In genomic region chr11:103332890-103333651, GRCm38 (mm10) we compare ENCODE assay signal across 7 mouse cellular contexts. TPM values are rescaled to one million over a fixed set of nuclear protein-coding genes. Genes with fewer than 3 reads are reported as not detected.
DNase-seq lines count a peak whose midpoint lies in the region; ATAC-seq and TF ChIP-seq lines count a peak whose summit lies in the region.

No protein-coding gene starts in this region.

- H3K27ac ChIP-seq in lung, embryonic 16.5 days (ENCODE audit: low read length), result no peak overlapping the region
- H3K27ac ChIP-seq in embryonic facial prominence, embryonic 11.5 days (replicated peaks; ENCODE audit: low read depth, low read length), result no peak overlapping the region
- H3K27ac ChIP-seq in intestine, embryonic 16.5 days (ENCODE audit: low read length), result no peak overlapping the region
- H3K27ac ChIP-seq in small intestine, adult 2 months (ENCODE audit: insufficient read depth, low read depth, low read length), result no peak overlapping the region

- TF ChIP-seq CTCF in lung, adult 2 months (IDR thresholded peaks at IDR 0.05; ENCODE audit: insufficient read depth, low read length), result no peak
- no peak for TF ChIP-seq CTCF in small intestine, adult 2 months (IDR thresholded peaks at IDR 0.05; ENCODE audit: extremely low read depth, insufficient read length, insufficient replicate concordance, low read depth, low read length)

- no peak for TF ChIP-seq POLR2A in lung, adult 2 months (IDR thresholded peaks at IDR 0.05; ENCODE audit: borderline replicate concordance, extremely low read depth, low read depth, low read length)
- TF ChIP-seq POLR2A in small intestine, adult 2 months (IDR thresholded peaks at IDR 0.05; ENCODE audit: low read depth, low read length), result no peak

- WGBS in lung, embryonic 16.5 days, result 33% methylated on average over 34 of the region's 34 CpGs
- WGBS in lung, adult 2 months, result 72% methylated on average over 34 of the region's 34 CpGs
- WGBS in embryonic facial prominence, embryonic 11.5 days, result 25% methylated on average over 34 of the region's 34 CpGs
- 43% methylated on average over 34 of the region's 34 CpGs for WGBS in intestine, embryonic 16.5 days
- WGBS in small intestine, adult 2 months, result 81% methylated on average over 34 of the region's 34 CpGs

- no peak overlapping the region for H3K9ac ChIP-seq in lung, embryonic 16.5 days (ENCODE audit: low read length)
- H3K9ac ChIP-seq in embryonic facial prominence, embryonic 11.5 days (replicated peaks; ENCODE audit: low read length), result no peak overlapping the region; the same call in 1 of the 2 replicates
- peak overlapping the region; percentile 25; the same call in 1 of the 2 replicates for H3K9ac ChIP-seq in intestine, embryonic 16.5 days (ENCODE audit: low read depth, low read length)

- H3K36me3 ChIP-seq in lung, embryonic 16.5 days (ENCODE audit: control insufficient read depth, insufficient read depth, low read length), result no peaks in the 10 kb centered on the region
- H3K36me3 ChIP-seq in embryonic facial prominence, embryonic 11.5 days (replicated peaks; ENCODE audit: control insufficient read depth, insufficient read depth, low read depth, low read length), result no peaks in the 10 kb centered on the region
- peaks cover 3% of the 10 kb centered on the region; the same call in 1 of the 2 replicates for H3K36me3 ChIP-seq in intestine, embryonic 16.5 days (ENCODE audit: control insufficient read depth, insufficient read depth, low read length)
- H3K36me3 ChIP-seq in small intestine, adult 2 months (ENCODE audit: control insufficient read depth, insufficient read depth, low read length), result peaks cover 51% of the 10 kb centered on the region

- H3K4me1 ChIP-seq in lung, embryonic 16.5 days (replicated peaks; ENCODE audit: control insufficient read depth, insufficient read depth, low read length), result peaks cover 4% of the 10 kb centered on the region
- no peaks in the 10 kb centered on the region for H3K4me1 ChIP-seq in lung, adult 2 months (ENCODE audit: control insufficient read depth, insufficient read depth, low read length)
- H3K4me1 ChIP-seq in embryonic facial prominence, embryonic 11.5 days (ENCODE audit: control insufficient read depth, insufficient read depth, low read length), result no peaks in the 10 kb centered on the region
- H3K4me1 ChIP-seq in intestine, embryonic 16.5 days (ENCODE audit: control insufficient read depth, insufficient read depth, low read length), result peaks cover 15% of the 10 kb centered on the region; the same call in 1 of the 2 replicates
- peaks cover 3% of the 10 kb centered on the region; the same call in 1 of the 2 replicates for H3K4me1 ChIP-seq in small intestine, adult 2 months (ENCODE audit: control insufficient read depth, insufficient read depth, insufficient read length, low read length)

- no peak for DNase-seq in lung, adult 2 months
- DNase-seq in embryonic facial prominence, embryonic 11.5 days (ENCODE audit: low spot score), result no peak
- no peak for DNase-seq in embryo, embryonic 9.5 days (ENCODE audit: extremely low spot score)
- no peak for DNase-seq in natural killer cell, adult 2 months (ENCODE audit: low spot score in 2 of 2)

- H3K4me2 ChIP-seq in lung, embryonic 16.5 days (ENCODE audit: low read depth, low read length), result peak overlapping the region; percentile 42
- peak overlapping the region; percentile 37 for H3K4me2 ChIP-seq in embryonic facial prominence, embryonic 11.5 days (ENCODE audit: low read depth, low read length)
- H3K4me2 ChIP-seq in intestine, embryonic 16.5 days (ENCODE audit: low read depth, low read length), result peak overlapping the region; percentile 50

- H3K9me3 ChIP-seq in lung, embryonic 16.5 days (ENCODE audit: control insufficient read depth, low read length), result no peaks in the 10 kb centered on the region
- no peaks in the 10 kb centered on the region for H3K9me3 ChIP-seq in embryonic facial prominence, embryonic 11.5 days (replicated peaks; ENCODE audit: control insufficient read depth, low read length)
- no peaks in the 10 kb centered on the region for H3K9me3 ChIP-seq in intestine, embryonic 16.5 days (ENCODE audit: control insufficient read depth, low read length)

- peaks cover 19% of the 10 kb centered on the region for H3K27me3 ChIP-seq in lung, embryonic 16.5 days (ENCODE audit: control insufficient read depth, insufficient read depth, low read depth, low read length)
- peaks cover 25% of the 10 kb centered on the region for H3K27me3 ChIP-seq in embryonic facial prominence, embryonic 11.5 days (ENCODE audit: control insufficient read depth, insufficient read depth, low read length)
- H3K27me3 ChIP-seq in intestine, embryonic 16.5 days (replicated peaks; ENCODE audit: control insufficient read depth, insufficient read depth, low read length), result no peaks in the 10 kb centered on the region
- H3K27me3 ChIP-seq in small intestine, adult 2 months (ENCODE audit: control insufficient read depth, insufficient read depth, low read length), result no peaks in the 10 kb centered on the region

- H3K4me3 ChIP-seq in lung, embryonic 16.5 days (ENCODE audit: low read length), result peak overlapping the region; percentile 4
- no peak overlapping the region for H3K4me3 ChIP-seq in lung, adult 2 months (replicated peaks; ENCODE audit: extremely low read depth, low read depth, low read length)
- peak overlapping the region; percentile 22 for H3K4me3 ChIP-seq in embryonic facial prominence, embryonic 11.5 days (ENCODE audit: low read depth, low read length)
- peak overlapping the region; percentile 28 for H3K4me3 ChIP-seq in intestine, embryonic 16.5 days (ENCODE audit: low read length)
- H3K4me3 ChIP-seq in small intestine, adult 2 months (ENCODE audit: low read depth, low read length), result peak overlapping the region; percentile 6

- peak; percentile 1; the same call in 1 of the 2 replicates for ATAC-seq in lung, embryonic 16.5 days (ENCODE audit: low read depth)
- 0 out of 2 replicates have a peak, but pooled peaks have one; percentile 21 for ATAC-seq in embryonic facial prominence, embryonic 11.5 days (replicated peaks; ENCODE audit: insufficient number of reproducible peaks, low FRiP score, low TSS enrichment, low read depth)
- peak; percentile 20; the same call in 1 of the 2 replicates for ATAC-seq in intestine, embryonic 16.5 days

RNA-seq across cellular contexts. Expression of gene Arhgap27, which starts 30.4 kb away (rescaled TPM):
- 14.1 and 15.7 TPM in 2 replicates for polyA plus RNA-seq in lung, embryonic 16.5 days (2015; fragmentation: Nextera tagmentation; extraction: Ambion mirVana)
- 71.4 and 83.7 TPM in 2 replicates for polyA plus RNA-seq in lung, adult 2 months (2012; rRNA removed)
- 2.9 and 3.7 TPM in 2 replicates for polyA plus RNA-seq in embryonic facial prominence, embryonic 11.5 days (2014; fragmentation: Nextera tagmentation; extraction: Ambion mirVana)
- 40.2 and 42.3 TPM in 2 replicates for polyA plus RNA-seq in intestine, embryonic 16.5 days (2015; fragmentation: Nextera tagmentation; extraction: Ambion mirVana)
- 105 and 122 TPM in 2 replicates for polyA plus RNA-seq in small intestine, adult 2 months (2012; rRNA removed)
